ENCODE assay signal across 8 mouse cellular contexts in the genomic region with DNA sequence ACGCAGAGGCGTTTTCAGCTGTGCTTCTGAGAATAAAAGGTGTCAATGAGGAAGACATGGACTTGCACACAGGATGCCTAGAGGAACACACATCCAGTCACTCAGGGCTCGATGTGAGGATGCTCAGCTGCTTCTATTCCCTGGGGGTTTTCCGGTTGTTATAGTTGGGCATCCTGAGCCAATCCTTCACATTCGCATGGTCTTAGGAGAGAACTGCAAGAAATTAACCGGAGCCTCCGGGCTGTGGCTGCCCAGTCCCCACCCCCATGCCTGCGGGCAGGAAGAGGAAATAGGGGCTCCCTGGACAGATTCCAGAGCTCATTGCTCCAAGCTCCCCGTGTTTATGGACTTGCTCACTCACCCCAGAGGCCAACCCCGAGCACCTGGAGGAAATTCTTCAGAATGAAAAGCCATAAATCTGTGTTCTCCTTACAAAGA.
DNase-seq lines count a peak whose midpoint lies in the region; ATAC-seq and TF ChIP-seq lines count a peak whose summit lies in the region.

No protein-coding gene starts in this region.

- 0 out of 2 replicates have a peak overlapping the region, but pooled peaks have one; percentile 4 for H3K4me3 ChIP-seq in intestine, embryonic 14.5 days (ENCODE audit: low read depth, low read length)
- H3K4me3 ChIP-seq in liver, embryonic 14.5 days (ENCODE audit: insufficient read depth in 1 of 2, low read depth in 2 of 2, low read length in 2 of 2) = peak overlapping the region in 1 of 2 experiments; percentile 19; a peak in 1 of 4 replicates
- no peak overlapping the region for H3K4me3 ChIP-seq in neural tube, embryonic 13.5 days

- H3K4me2 ChIP-seq in intestine, embryonic 14.5 days (ENCODE audit: low read length) = peak overlapping the region; percentile 54
- peak overlapping the region; percentile 31; the same call in 1 of the 2 replicates for H3K4me2 ChIP-seq in liver, embryonic 14.5 days (ENCODE audit: low read depth)
- H3K4me2 ChIP-seq in neural tube, embryonic 13.5 days = peak overlapping the region; percentile 44

- peak; percentile 43 for DNase-seq in thymus, postnatal 25 days
- no peak for DNase-seq in thymus, postnatal 10 days (ENCODE audit: low spot score in 2 of 2)
- DNase-seq in intestine, embryonic 14.5 days (ENCODE audit: low spot score) = no peak
- DNase-seq in liver, embryonic 14.5 days (ENCODE audit: low read depth in 3 of 3, low spot score in 3 of 3) = no peak
- DNase-seq in urinary bladder, postnatal 10 days (ENCODE audit: low spot score) = no peak
- DNase-seq in cerebellum, adult 11-12 months = no peak

- no peak for TF ChIP-seq CTCF in liver, embryonic 14.5 days (IDR thresholded peaks at IDR 0.05; ENCODE audit: low read depth)

- no peaks in the 10 kb centered on the region for H3K9me3 ChIP-seq in intestine, embryonic 14.5 days (ENCODE audit: control insufficient read depth, low read length)
- no peaks in the 10 kb centered on the region for H3K9me3 ChIP-seq in liver, embryonic 14.5 days (ENCODE audit: control insufficient read depth, low read length)
- H3K9me3 ChIP-seq in neural tube, embryonic 13.5 days = no peaks in the 10 kb centered on the region

- peak overlapping the region; percentile 75 for H3K27ac ChIP-seq in intestine, embryonic 14.5 days (ENCODE audit: low read depth)
- no peak overlapping the region for H3K27ac ChIP-seq in liver, embryonic 14.5 days
- H3K27ac ChIP-seq in neural tube, embryonic 13.5 days (replicated peaks) = peak overlapping the region; percentile 95

- no peak for TF ChIP-seq EP300 in liver, embryonic 14.5 days (IDR thresholded peaks at IDR 0.05; ENCODE audit: low read depth)

- peak overlapping the region; percentile 27; the same call in 1 of the 2 replicates for H3K9ac ChIP-seq in intestine, embryonic 14.5 days (ENCODE audit: low read length)
- H3K9ac ChIP-seq in liver, embryonic 14.5 days (replicated peaks) = no peak overlapping the region
- peak overlapping the region; percentile 59 for H3K9ac ChIP-seq in neural tube, embryonic 13.5 days

- H3K27me3 ChIP-seq in intestine, embryonic 14.5 days (replicated peaks; ENCODE audit: control insufficient read depth, insufficient read depth, low read length) = no peaks in the 10 kb centered on the region
- no peaks in the 10 kb centered on the region for H3K27me3 ChIP-seq in liver, embryonic 14.5 days (ENCODE audit: control insufficient read depth, insufficient read depth, low read length)
- no peaks in the 10 kb centered on the region for H3K27me3 ChIP-seq in neural tube, embryonic 13.5 days

- 17% methylated on average over 10 of the region's 10 CpGs for WGBS in intestine, embryonic 14.5 days
- 8% methylated on average over 10 of the region's 10 CpGs for WGBS in liver, embryonic 14.5 days (ENCODE audit: insufficient replicate concordance)
- 15% methylated on average over 10 of the region's 10 CpGs for WGBS in neural tube, embryonic 13.5 days

- no peaks in the 10 kb centered on the region for H3K36me3 ChIP-seq in intestine, embryonic 14.5 days (ENCODE audit: control insufficient read depth, insufficient read depth, low read length)
- H3K36me3 ChIP-seq in liver, embryonic 14.5 days (replicated peaks; ENCODE audit: control insufficient read depth, insufficient read depth, low read depth) = no peaks in the 10 kb centered on the region
- no peaks in the 10 kb centered on the region for H3K36me3 ChIP-seq in neural tube, embryonic 13.5 days

- H3K4me1 ChIP-seq in intestine, embryonic 14.5 days (replicated peaks; ENCODE audit: control insufficient read depth, insufficient read depth, low read length) = peaks cover 77% of the 10 kb centered on the region
- H3K4me1 ChIP-seq in liver, embryonic 14.5 days (replicated peaks; ENCODE audit: control insufficient read depth in 2 of 2, insufficient read depth in 2 of 2, low read length in 1 of 2) = peaks cover 0 to 15% of the 10 kb centered on the region in 2 experiments; a peak in 2 of 4 replicates
- peaks cover 100% of the 10 kb centered on the region for H3K4me1 ChIP-seq in neural tube, embryonic 13.5 days (replicated peaks)

- ATAC-seq in granulocyte monocyte progenitor cell, adult 5-6 weeks (replicated peaks; ENCODE audit: poor library complexity, severe bottlenecking) = peak; percentile 52
- ATAC-seq in intestine, embryonic 14.5 days (replicated peaks; ENCODE audit: low FRiP score, low TSS enrichment, low read depth) = no peak
- ATAC-seq in liver, embryonic 14.5 days (ENCODE audit: insufficient read depth) = no peak
- peak; percentile 3; the same call in 1 of the 2 replicates for ATAC-seq in neural tube, embryonic 13.5 days (ENCODE audit: low read depth)

Comparison
In these comparisons a context has a peak if more than half of its experiments do, and no peak if none do; other contexts are left out.
1. ATAC-seq: peak in granulocyte monocyte progenitor cell, adult 5-6 weeks (single experiment) and neural tube, embryonic 13.5 days (single experiment); none in intestine, embryonic 14.5 days (single experiment) and liver, embryonic 14.5 days (single experiment).
2. Peak in every context shown above with its lines, with median percentiles within 50 percentile points of each other: H3K4me2 ChIP-seq.